Mouse (Mus musculus) embryonic facial prominence, embryonic 12.5 days (tissue): Measurements from ENCODE around the gene Clmn. TPM values are rescaled to one million over a fixed set of nuclear protein-coding genes. Genes with fewer than 3 reads are reported as not detected.
A peak's percentile ranks its signal among the peaks of the same experiment; 100 is the strongest.

Experiments
- ATAC-seq: fragments of 200-750 bp; cut with Nextera tagmentation; 2 replicates; pipeline ENCODE4 v1.8.0; 2017; ENCODE audit not compliant: insufficient number of reproducible peaks, insufficient read depth, low FRiP score, low TSS enrichment
- H3K27ac ChIP-seq: fragments of 300-500 bp; sonication (generic); 2 replicates; pipeline ENCODE4 v1.5.1; 2016; ENCODE audit warnings: mild to moderate bottlenecking
- H3K27me3 ChIP-seq: fragments of 300-500 bp; sonication (generic); 2 replicates; pipeline ENCODE4 v1.6.1; 2016; ENCODE audit warnings: mild to moderate bottlenecking, moderate library complexity
- H3K36me3 ChIP-seq: fragments of 300-500 bp; sonication (generic); 2 replicates; pipeline ENCODE4 v1.6.1; 2016; ENCODE audit warnings: mild to moderate bottlenecking
- H3K4me1 ChIP-seq: fragments of 300-500 bp; sonication (generic); 2 replicates; pipeline ENCODE4 v1.6.1; 2016
- H3K4me2 ChIP-seq: fragments of 300-500 bp; sonication (generic); replicated peaks from 2 replicates; pipeline ENCODE4 v1.6.1; 2016; ENCODE audit warnings: mild to moderate bottlenecking, moderate library complexity
- H3K4me3 ChIP-seq: fragments of 300-500 bp; sonication (generic); 2 replicates; pipeline ENCODE4 v1.5.1; 2016; ENCODE audit warnings: mild to moderate bottlenecking
- H3K9ac ChIP-seq: fragments of 300-500 bp; sonication (generic); 2 replicates; pipeline ENCODE4 v1.6.1; 2016; ENCODE audit warnings: mild to moderate bottlenecking, moderate library complexity
- H3K9me3 ChIP-seq: fragments of 300-500 bp; sonication (generic); 2 replicates; pipeline ENCODE4 v1.6.1; 2016; ENCODE audit warnings: mild to moderate bottlenecking, moderate library complexity
- WGBS: fragments of 180-500 bp; shearing (Covaris S2); methylation state at CpG from one replicate; pipeline ENCODE4 v1.1.7; 2016; 5-methylcytosine and 5-hydroxymethylcytosine counted together
- polyA plus RNA-seq: library from polyadenylated mRNA; unstranded; fragments of >200 nt; fragmentation: Nextera tagmentation; extraction: Ambion mirVana; gene quantifications from 2 replicates; pipeline ENCODE4 v1.2.1, GENCODE M21; 2016

Clmn gene
- polyA plus RNA-seq, 1 experiment from 2014 or later, result 4.0 TPM

DNA sequence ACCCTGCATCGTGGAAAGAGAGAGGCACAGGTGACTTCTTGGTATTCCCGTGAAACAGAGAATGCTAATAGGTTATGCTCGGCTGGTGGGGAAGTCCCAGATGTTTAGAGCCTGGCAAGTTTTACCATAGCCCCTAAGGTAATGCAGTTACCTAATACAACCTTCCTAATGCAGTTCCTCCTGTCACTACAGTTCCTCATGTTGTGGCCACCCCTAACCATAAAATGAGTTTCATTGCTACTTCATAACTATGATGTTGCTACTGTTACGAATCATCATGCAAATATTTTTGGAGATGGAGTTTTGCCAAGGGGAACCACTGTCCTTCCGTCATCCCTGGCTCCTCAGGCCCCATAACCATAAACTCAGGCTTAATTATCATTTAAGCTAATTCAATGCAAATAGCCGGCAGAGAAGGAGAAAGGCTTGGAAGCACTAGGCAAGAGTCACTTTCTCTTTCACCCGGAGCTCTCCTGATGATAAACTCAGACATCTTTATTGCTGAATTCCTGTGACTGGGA lies 53.9 kb downstream of the Clmn start:
- Histone ChIP-seq H3K36me3 (no peaks in the 10 kb centered on the region), H3K4me3 (no peak overlapping the region), H3K4me2 (no peak overlapping the region), H3K27ac (no peak overlapping the region), H3K9me3 (no peaks in the 10 kb centered on the region), H3K9ac (no peak overlapping the region), H3K4me1 (peaks cover 20% of the 10 kb centered on the region), H3K27me3 (no peaks in the 10 kb centered on the region)
- no peak for ATAC-seq
- WGBS, result 74% methylated on average over 7 of the region's 7 CpGs

DNA sequence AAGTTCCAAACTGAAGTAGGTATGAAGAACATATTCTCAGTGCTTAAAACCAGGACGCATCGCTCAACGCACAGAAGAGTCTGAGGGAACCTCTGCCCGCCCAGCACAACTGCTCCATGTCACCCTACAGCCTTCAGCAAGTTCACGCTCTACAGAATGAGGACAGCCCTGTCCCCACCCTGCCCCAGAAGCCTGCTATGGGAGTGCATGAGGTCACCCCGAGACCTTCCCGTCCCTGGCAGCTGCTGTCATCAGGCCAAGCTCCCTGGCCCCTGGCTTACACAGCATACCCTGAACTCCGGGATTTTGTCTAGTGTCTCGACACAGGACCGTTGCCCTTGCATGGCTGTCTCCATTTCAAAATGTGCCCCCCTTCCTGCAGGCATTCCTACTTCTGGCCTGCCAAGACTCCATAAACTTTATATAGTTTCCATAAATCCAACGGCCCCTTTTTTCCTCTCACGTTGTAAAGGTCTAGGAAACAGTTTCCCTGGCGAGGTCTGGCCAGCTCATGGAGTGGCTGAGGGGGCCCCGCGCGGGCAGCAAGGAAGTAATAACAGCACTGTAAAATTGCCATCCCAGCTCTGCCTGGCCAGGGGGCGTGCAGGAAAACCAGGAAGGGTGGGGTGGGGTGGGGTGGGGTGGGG lies 56.3 kb downstream of the Clmn start:
- 76% methylated on average over 17 of the region's 17 CpGs for WGBS
- Histone ChIP-seq H3K4me1 (peaks cover 13% of the 10 kb centered on the region), H3K9me3 (no peaks in the 10 kb centered on the region), H3K27me3 (no peaks in the 10 kb centered on the region), H3K4me2 (no peak overlapping the region), H3K36me3 (no peaks in the 10 kb centered on the region), H3K27ac (no peak overlapping the region), H3K9ac (no peak overlapping the region), H3K4me3 (no peak overlapping the region)
- ATAC-seq, result no peak

DNA sequence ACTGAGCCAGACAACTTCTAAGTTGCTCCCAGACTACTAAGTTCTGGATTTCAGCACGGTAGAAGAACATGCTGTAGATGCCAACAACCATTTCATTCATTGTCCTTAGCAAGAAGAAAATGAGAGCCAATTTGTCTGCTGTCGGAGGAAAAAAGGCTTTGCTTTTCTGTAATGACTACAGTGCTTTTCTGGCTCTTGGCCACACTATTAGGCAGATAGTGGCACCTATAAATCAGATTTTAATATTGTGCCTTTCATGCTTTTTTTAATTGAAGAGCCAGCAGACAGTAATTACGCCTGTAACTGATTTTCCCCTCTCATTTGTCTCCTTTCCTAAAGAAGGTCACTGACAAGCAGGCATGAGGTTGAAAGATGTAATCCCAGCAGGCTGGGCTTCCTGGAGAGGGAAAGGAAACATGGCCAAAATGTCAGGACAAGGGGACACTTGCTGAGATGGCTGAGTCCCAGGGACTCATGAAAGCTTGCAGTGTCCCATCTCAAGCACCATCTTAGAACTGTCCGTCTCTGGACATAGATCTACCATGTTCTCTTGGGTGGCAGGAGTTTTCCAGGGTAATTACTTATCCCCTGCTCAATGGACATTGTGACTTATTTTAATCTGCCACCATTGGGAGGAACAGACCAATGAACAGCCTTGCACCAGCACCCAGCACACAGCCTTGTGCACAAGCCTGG lies 58.0 kb downstream of the Clmn start:
- 80% methylated on average over 4 of the region's 4 CpGs for WGBS
- H3K27me3 ChIP-seq, result no peaks in the 10 kb centered on the region
- ATAC-seq, result no peak
- H3K36me3 ChIP-seq, result no peaks in the 10 kb centered on the region
- no peak overlapping the region for H3K9ac ChIP-seq
- H3K4me2 ChIP-seq, result no peak overlapping the region
- H3K9me3 ChIP-seq, result no peaks in the 10 kb centered on the region
- no peak overlapping the region for H3K4me3 ChIP-seq
- H3K27ac ChIP-seq, result no peak overlapping the region
- H3K4me1 ChIP-seq, result peaks cover 30% of the 10 kb centered on the region

DNA sequence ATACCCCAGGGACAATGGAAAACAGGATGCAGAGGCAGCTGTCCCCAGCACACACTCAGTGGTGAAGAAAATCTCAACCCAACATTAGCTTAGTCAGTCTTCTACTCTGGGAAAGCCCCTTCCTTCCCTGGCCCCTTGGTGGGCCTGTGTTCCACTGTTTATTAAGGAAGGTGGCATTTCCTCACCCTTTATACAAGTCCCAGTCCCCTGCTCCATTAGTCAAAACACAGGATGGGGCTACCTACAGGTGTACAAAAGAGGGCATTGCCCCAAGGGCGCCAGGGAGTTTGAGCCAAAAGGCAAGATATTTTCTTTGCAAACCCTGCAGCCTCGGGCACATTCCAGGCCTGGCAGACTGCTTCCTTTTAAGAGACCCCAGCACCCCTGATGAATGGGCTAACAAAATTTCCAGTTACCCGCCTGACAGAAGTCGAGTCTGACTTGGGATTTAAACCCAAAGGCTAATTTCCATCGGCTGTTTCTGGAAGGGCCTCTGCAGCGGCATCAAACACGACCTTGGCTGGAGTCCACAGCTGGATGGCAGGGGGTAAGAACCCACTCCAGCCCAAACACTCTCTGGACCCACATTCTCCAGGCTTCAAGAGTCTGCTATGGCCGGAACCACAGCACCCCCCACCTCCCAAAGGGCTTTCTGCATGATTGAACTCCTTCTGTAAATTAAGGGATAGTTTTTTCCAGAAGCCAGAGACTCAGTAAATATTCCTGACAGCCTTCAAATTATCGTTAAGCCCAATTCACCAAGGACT lies 63.2 kb downstream of the Clmn start:
- Histone ChIP-seq H3K9me3 (peaks cover 8% of the 10 kb centered on the region), H3K4me1 (peaks cover 27% of the 10 kb centered on the region), H3K36me3 (peaks cover 26% of the 10 kb centered on the region), H3K4me3 (no peak overlapping the region), H3K27ac (peak overlapping the region; percentile 63), H3K27me3 (no peaks in the 10 kb centered on the region), H3K9ac (0 out of 2 replicates have a peak overlapping the region, but pooled peaks have one; percentile 8), H3K4me2 (no peak overlapping the region)
- 25% methylated on average over 9 of the region's 9 CpGs for WGBS
- ATAC-seq, result no peak

DNA sequence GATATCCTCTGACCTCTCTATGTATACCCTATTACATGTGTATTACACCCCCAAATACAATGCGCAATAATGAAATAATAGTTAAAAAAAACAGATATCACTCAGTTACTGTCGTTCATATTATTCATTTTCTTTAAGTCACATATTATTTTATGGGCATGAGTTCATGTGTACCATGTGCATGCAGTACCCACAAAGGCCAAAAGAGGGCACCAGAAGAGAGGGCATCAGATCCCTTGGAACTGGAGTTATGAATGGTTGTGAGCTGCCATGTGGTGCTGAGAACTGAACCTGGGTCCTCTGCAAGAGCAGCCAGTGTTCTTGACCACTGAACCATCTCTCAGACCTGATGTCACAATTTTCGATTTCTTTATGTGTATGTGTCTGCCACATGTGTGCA lies 65.5 kb downstream of the Clmn start:
- Histone ChIP-seq H3K27ac (no peak overlapping the region), H3K27me3 (no peaks in the 10 kb centered on the region), H3K4me1 (peaks cover 27% of the 10 kb centered on the region), H3K4me3 (no peak overlapping the region), H3K9me3 (peaks cover 8% of the 10 kb centered on the region), H3K9ac (no peak overlapping the region), H3K4me2 (no peak overlapping the region), H3K36me3 (peaks cover 32% of the 10 kb centered on the region)
- ATAC-seq, result no peak
- WGBS, result 96% methylated on average over 3 of the region's 3 CpGs

DNA sequence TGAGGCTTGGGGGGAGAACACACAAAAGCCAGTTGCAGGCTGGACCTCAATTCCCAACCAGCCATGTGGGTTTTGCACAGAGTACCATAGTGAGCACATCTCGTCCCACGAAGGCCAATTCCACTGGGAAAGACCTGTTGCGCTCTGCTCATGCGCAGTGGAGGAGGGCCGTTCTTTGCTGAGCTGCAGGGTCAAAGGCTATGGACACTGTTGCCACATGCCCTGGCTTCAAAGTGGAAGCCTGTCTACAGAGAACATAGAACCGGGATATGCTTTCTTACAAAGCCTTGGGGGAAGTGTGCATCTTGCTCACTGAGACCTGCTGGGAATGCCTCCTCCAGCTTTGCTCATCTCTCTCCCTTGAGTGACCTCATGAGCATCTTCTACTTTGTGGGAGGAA lies 67.0 kb downstream of the Clmn start:
- ATAC-seq, result no peak
- no peak overlapping the region for H3K9ac ChIP-seq
- H3K4me1 ChIP-seq, result peaks cover 21% of the 10 kb centered on the region
- 91% methylated on average over 6 of the region's 6 CpGs for WGBS
- no peaks in the 10 kb centered on the region for H3K27me3 ChIP-seq
- peaks cover 32% of the 10 kb centered on the region for H3K36me3 ChIP-seq
- H3K4me2 ChIP-seq, result no peak overlapping the region
- H3K27ac ChIP-seq, result no peak overlapping the region
- H3K4me3 ChIP-seq, result no peak overlapping the region
- peaks cover 8% of the 10 kb centered on the region for H3K9me3 ChIP-seq

DNA sequence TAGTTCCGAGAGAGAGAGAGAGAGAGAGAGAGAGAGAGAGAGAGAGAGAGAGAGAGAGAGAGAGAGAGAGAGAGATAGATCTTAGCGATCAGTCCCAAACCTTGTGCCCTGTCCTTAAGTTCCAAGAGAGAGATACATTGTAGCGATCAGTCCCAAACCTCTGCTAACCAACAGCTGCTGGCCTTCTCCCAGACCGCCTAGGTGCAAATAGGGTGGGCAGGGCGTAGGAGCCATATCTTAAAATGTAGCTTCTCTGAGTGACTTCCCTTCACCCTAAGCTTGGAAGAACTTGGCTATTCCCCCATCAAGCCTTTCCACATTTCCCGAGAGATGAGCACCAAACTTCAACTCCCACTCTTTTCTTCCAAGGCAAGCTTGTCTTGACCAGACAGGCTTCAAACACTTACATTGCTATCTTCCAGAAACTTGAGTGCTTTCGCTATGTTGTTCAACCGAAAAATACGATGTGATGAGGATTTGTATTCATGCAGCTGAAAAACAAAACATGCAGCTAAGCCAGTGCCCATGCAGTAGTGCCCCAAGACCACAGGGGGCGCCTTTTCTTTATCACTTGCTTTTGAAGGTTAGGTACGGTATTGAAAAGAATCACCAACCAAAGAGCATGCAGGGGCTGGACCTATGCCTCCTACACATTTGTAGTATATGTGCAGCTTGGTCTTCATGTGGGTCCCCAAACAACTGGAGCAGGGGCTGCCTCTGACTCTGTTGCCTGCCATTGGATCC lies 68.1 kb downstream of the Clmn start:
- no peak for ATAC-seq
- H3K27me3 ChIP-seq, result no peaks in the 10 kb centered on the region

DNA sequence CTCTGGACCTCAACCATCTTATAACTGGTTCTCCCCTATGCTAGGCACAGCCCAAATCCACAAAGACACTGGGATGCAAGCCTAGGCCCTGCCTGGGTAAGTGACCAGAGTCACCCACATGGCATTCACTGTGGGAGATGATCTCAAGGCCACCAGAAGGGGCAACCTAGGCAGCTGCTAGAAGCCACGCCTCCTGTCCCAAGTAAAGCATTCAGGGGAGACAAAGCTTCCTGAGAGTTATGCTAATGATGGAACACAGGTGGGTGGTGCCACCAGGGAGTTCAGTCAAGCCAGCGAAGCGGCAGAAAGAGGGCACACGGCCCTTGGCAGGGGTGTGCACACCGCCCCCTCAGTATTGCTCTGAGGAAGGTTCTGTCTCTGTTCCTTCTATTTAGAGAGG lies 69.9 kb downstream of the Clmn start:
- H3K27ac ChIP-seq, result no peak overlapping the region
- 63% methylated on average over 5 of the region's 5 CpGs for WGBS
- H3K27me3 ChIP-seq, result no peaks in the 10 kb centered on the region
- H3K4me3 ChIP-seq, result no peak overlapping the region
- H3K9ac ChIP-seq, result no peak overlapping the region
- H3K4me1 ChIP-seq, result no peaks in the 10 kb centered on the region
- ATAC-seq, result no peak
- no peak overlapping the region for H3K4me2 ChIP-seq
- peaks cover 40% of the 10 kb centered on the region for H3K36me3 ChIP-seq
- peaks cover 8% of the 10 kb centered on the region for H3K9me3 ChIP-seq

More for the DNA sequence above, 68.1 kb downstream of the Clmn start:
- H3K9me3 ChIP-seq, result peaks cover 8% of the 10 kb centered on the region
- no peak overlapping the region for H3K4me3 ChIP-seq
- H3K36me3 ChIP-seq, result peaks cover 32% of the 10 kb centered on the region
- H3K27ac ChIP-seq, result no peak overlapping the region
- H3K9ac ChIP-seq, result no peak overlapping the region
- H3K4me2 ChIP-seq, result no peak overlapping the region
- peaks cover 10% of the 10 kb centered on the region for H3K4me1 ChIP-seq
- 87% methylated on average over 11 of the region's 11 CpGs for WGBS

DNA sequence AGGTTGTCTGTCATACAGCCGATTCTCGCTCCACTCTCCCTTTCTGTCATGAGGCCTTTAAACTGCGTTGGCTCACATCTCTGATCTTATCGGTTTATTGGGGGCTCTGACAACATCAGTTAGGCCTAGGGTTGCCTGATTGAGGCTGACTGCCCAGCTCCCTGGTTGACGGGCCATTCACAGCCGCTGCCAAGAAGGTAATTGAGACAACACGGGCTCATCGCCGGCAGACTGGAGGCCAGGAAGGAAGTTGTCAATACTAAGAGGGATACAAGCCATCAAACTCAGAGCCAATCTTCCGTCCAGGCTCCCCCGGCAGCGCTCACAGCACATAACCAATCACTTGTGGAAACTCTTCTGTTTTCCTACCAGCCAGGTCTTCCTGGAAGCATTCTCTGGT lies 71.4 kb downstream of the Clmn start:
- peaks cover 40% of the 10 kb centered on the region for H3K36me3 ChIP-seq
- peaks cover 3% of the 10 kb centered on the region; the same call in 1 of the 2 replicates for H3K9me3 ChIP-seq
- H3K27ac ChIP-seq, result no peak overlapping the region
- H3K9ac ChIP-seq, result no peak overlapping the region
- H3K27me3 ChIP-seq, result no peaks in the 10 kb centered on the region
- H3K4me2 ChIP-seq, result no peak overlapping the region
- H3K4me1 ChIP-seq, result no peaks in the 10 kb centered on the region
- ATAC-seq, result no peak
- 41% methylated on average over 12 of the region's 12 CpGs for WGBS
- no peak overlapping the region for H3K4me3 ChIP-seq

DNA sequence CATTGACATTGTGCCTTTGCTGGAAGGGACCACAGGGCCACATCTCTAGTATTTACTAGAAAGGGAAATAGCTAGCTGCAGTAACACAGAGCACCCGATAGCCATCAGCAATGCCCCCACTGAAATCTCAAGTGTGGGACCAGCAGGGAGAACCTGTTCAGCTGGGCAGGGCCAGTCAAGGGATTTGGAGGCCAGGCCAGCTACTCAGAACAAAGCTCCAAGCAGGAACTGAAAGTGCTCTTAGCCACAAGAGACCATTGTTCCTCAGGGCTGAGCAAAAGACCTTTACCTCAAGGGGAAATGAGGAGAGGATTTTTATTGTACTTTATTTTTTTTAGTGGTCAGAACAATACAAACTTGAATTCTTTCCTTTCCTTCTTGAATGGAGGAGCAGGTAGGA lies 87.3 kb downstream of the Clmn start:
- H3K27me3 ChIP-seq, result no peaks in the 10 kb centered on the region
- no peak overlapping the region for H3K27ac ChIP-seq
- peaks cover 45% of the 10 kb centered on the region for H3K36me3 ChIP-seq

DNA sequence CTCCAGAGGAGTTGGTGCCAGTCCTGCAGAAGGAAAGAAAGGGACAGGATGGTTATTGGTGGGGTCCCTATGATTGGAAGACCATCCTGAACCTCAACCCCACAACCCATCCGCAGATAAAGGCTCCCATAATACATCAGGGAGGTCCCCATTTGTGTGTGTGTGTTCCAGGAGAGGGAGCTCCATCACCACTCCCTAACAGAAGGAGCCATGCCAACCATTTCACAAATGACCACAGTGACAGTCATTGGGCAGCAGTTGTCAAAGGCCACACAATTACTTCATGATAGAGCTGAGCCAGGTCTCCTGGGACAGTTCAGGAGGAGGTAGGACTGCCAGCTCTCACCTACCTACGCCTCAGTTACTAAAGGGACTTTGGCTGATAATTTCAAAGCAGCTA lies 92.9 kb downstream of the Clmn start:
- H3K9ac ChIP-seq, result no peak overlapping the region
- H3K27ac ChIP-seq, result no peak overlapping the region
- no peak for ATAC-seq
- WGBS, result 78% methylated on average over 2 of the region's 2 CpGs
- H3K4me3 ChIP-seq, result no peak overlapping the region
- no peak overlapping the region for H3K4me2 ChIP-seq
- peaks cover 15% of the 10 kb centered on the region; the same call in 1 of the 2 replicates for H3K36me3 ChIP-seq
- H3K4me1 ChIP-seq, result peaks cover 5% of the 10 kb centered on the region
- no peaks in the 10 kb centered on the region for H3K9me3 ChIP-seq
- no peaks in the 10 kb centered on the region for H3K27me3 ChIP-seq

More for the DNA sequence above, 87.3 kb downstream of the Clmn start:
- Histone ChIP-seq H3K9me3 (no peaks in the 10 kb centered on the region), H3K9ac (no peak overlapping the region), H3K4me3 (no peak overlapping the region), H3K4me1 (no peaks in the 10 kb centered on the region), H3K4me2 (no peak overlapping the region)
- ATAC-seq, result no peak
- 84% methylated on average over 1 of the region's 1 CpGs for WGBS
